Mouse (Mus musculus): ENCODE results near the gene Rpl14.

GRCm38 (mm10) chr9:120566384-120566783 lies 4.9 kb upstream of the Rpl14 start:
- no peak for TF ChIP-seq CTCF (IDR thresholded peaks at IDR 0.05; ENCODE audit: borderline replicate concordance, extremely low read depth, insufficient read depth, insufficient read length)
- TF ChIP-seq POLR2A (IDR thresholded peaks at IDR 0.05; ENCODE audit: borderline replicate concordance, extremely low read depth, insufficient read depth, insufficient read length, poor library complexity, severe bottlenecking), result no peak
